Mouse (Mus musculus): ENCODE measurements at regions not wholly inside any gene's neighbourhood (a gene's known extent, or its start where the extent isn't known, plus 50 kb on each side); places are given as distances from the start of the nearest gene placed in this dataset.
A peak's percentile ranks its signal among the peaks of the same experiment; 100 is the strongest.

DNA sequence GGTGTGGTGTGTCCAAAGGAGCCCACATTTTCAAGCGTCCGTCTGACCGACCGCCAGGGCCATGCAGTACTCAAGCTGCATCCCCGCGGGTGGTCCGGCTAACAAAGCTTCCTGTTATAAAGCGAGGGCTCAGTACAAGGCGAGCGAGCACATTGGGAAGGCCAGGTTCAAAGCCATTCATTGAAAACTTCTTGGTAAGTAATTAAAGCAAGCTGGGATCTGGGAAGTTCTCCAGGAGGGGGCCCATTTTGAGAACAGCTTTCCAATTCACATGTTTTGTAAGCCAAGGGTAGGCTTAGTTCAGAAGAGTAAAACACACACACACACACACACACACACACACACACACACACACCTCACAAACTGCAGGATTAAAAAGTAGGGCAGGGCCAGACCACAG is 57.3 kb upstream of the Prep start:
- Histone ChIP-seq H3K27me3 (ENCODE audit: poor library complexity, severe bottlenecking) (peaks cover 86% of the 10 kb centered on the region), H3K27ac (no peak overlapping the region), H3K4me1 (peaks cover 17% of the 10 kb centered on the region), H3K36me3 (replicated peaks) (no peaks in the 10 kb centered on the region), H3K9me3 (no peaks in the 10 kb centered on the region), H3K4me3 (no peak overlapping the region)
- peak; percentile 81 for DNase-seq (ENCODE audit: extremely low spot score, low spot score)
- WGBS: 13% methylated on average over 10 of the region's 10 CpGs

- no peaks in the 10 kb centered on the region for H3K36me3 ChIP-seq (replicated peaks)
- H3K27me3 ChIP-seq (ENCODE audit: poor library complexity, severe bottlenecking): peaks cover 83% of the 10 kb centered on the region
- H3K4me3 ChIP-seq: no peak overlapping the region
- WGBS: 82% methylated on average over 1 of the region's 1 CpGs
- no peaks in the 10 kb centered on the region for H3K9me3 ChIP-seq
- no peak for DNase-seq (ENCODE audit: extremely low spot score, low spot score)
- H3K27ac ChIP-seq: no peak overlapping the region
- H3K4me1 ChIP-seq: peaks cover 17% of the 10 kb centered on the region
Measured at GRCm38 (mm10) chr10:45009235-45009634, 57.8 kb upstream of the Prep start.

GRCm38 (mm10) chr10:45004037-45004653 is 62.9 kb upstream of the Prep start:
- Histone ChIP-seq H3K4me3 (no peak overlapping the region), H3K9me3 (no peaks in the 10 kb centered on the region), H3K27ac (no peak overlapping the region), H3K36me3 (replicated peaks) (no peaks in the 10 kb centered on the region), H3K4me1 (peaks cover 19% of the 10 kb centered on the region), H3K27me3 (ENCODE audit: poor library complexity, severe bottlenecking) (peaks cover 79% of the 10 kb centered on the region)
- 79% methylated on average over 9 of the region's 9 CpGs for WGBS
- no peak for DNase-seq (ENCODE audit: extremely low spot score, low spot score)

- WGBS: 84% methylated on average over 2 of the region's 2 CpGs
- Histone ChIP-seq H3K4me3 (no peak overlapping the region), H3K4me1 (peaks cover 25% of the 10 kb centered on the region), H3K36me3 (replicated peaks) (no peaks in the 10 kb centered on the region), H3K9me3 (no peaks in the 10 kb centered on the region), H3K27ac (no peak overlapping the region), H3K27me3 (ENCODE audit: poor library complexity, severe bottlenecking) (peaks cover 79% of the 10 kb centered on the region)
- DNase-seq (ENCODE audit: extremely low spot score, low spot score): no peak
Measured at GRCm38 (mm10) chr10:45003344-45003681, 63.7 kb upstream of the Prep start.

- H3K4me3 ChIP-seq: no peak overlapping the region
- H3K27me3 ChIP-seq (ENCODE audit: poor library complexity, severe bottlenecking): peaks cover 78% of the 10 kb centered on the region
- H3K9me3 ChIP-seq: no peaks in the 10 kb centered on the region
- WGBS: 77% methylated on average over 8 of the region's 8 CpGs
- no peak overlapping the region for H3K27ac ChIP-seq
- no peak for DNase-seq (ENCODE audit: extremely low spot score, low spot score)
- no peaks in the 10 kb centered on the region for H3K36me3 ChIP-seq (replicated peaks)
- H3K4me1 ChIP-seq: peaks cover 31% of the 10 kb centered on the region
Measured at GRCm38 (mm10) chr10:45002637-45003343, 64.2 kb upstream of the Prep start.

DNA sequence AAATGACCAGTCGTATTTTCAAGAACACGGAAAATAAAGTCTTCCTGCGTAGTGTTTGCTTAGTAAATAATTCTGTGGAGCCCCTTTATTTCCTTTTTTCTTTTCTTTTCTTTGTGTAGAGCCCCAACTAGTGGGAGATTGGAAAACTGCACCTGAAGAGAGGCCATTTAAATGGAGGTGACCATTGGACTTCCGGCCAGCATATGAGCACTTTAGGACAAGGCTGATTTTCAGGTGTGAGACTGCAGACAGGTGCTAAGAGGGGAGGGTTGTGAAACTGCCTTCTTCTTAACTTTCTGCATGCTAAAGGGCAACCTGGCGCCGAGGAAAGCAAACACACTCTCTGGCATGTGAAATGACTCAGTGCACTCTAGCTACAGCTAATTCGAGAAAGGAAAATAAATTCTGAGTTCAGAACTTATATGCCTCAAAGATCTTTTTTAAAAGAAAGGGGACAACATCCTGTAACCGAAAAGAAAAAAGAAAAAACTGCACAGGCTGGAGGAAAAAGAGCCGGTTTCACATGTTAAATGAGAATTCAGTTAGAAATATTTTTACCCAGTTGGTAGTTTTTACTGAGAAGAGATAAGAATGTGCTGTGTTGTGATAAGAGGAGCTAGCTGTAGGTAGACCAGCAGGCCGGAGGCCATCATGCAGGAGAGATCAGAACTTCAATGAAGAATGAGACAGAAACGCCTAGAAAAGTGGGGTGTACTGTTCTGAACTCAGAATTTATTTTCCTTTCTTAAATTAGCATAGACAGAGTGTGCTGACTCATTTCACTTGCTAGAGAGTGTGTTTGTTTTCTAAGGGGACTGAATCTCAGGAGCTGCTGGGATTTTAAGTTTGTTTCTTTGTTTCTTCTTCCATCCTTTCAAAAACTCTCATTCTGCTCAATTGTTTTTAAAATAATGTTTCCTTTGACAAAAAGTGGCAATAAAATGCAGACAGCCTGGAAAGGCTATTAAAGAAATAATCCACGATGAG is 65.8 kb upstream of the Prep start:
- WGBS: 53% methylated on average over 12 of the region's 12 CpGs
- H3K27me3 ChIP-seq (ENCODE audit: poor library complexity, severe bottlenecking): peaks cover 73% of the 10 kb centered on the region
- peak overlapping the region; percentile 80 for H3K27ac ChIP-seq
- H3K4me1 ChIP-seq: peaks cover 40% of the 10 kb centered on the region
- no peaks in the 10 kb centered on the region for H3K36me3 ChIP-seq (replicated peaks)
- no peaks in the 10 kb centered on the region for H3K9me3 ChIP-seq
- DNase-seq (ENCODE audit: extremely low spot score, low spot score): peak; percentile 38
- peak overlapping the region; percentile 46 for H3K4me3 ChIP-seq

GRCm38 (mm10) chr10:45000027-45000840 is 66.8 kb upstream of the Prep start:
- H3K36me3 ChIP-seq (replicated peaks): no peaks in the 10 kb centered on the region
- peak; percentile 34 for DNase-seq (ENCODE audit: extremely low spot score, low spot score)
- H3K27ac ChIP-seq: peak overlapping the region; percentile 80
- 20% methylated on average over 18 of the region's 18 CpGs for WGBS
- H3K27me3 ChIP-seq (ENCODE audit: poor library complexity, severe bottlenecking): peaks cover 72% of the 10 kb centered on the region
- no peaks in the 10 kb centered on the region for H3K9me3 ChIP-seq
- peaks cover 47% of the 10 kb centered on the region for H3K4me1 ChIP-seq
- H3K4me3 ChIP-seq: peak overlapping the region; percentile 46

DNA sequence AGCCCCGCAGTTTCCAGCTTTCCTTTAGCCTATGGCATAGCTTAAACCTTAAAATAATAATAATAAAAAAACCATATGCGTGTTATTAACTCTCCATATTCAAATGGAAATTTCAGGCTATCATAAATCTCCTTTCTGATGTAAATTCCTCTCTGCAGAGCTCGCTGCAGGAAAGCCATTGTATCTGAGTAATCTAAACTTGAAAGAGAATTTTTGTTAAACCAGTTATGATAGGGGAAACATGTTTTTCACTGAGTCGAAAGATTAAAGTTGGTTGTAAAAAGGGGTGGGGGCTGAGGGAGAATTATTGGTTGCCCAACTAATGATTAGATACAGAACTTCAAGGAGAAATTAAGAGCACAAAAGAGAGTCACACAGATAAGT is 69.1 kb upstream of the Prep start:
- no peak for DNase-seq (ENCODE audit: extremely low spot score, low spot score)
- Histone ChIP-seq H3K4me3 (peak overlapping the region; percentile 41), H3K27ac (peak overlapping the region; percentile 80), H3K36me3 (replicated peaks) (no peaks in the 10 kb centered on the region), H3K4me1 (peaks cover 60% of the 10 kb centered on the region), H3K9me3 (no peaks in the 10 kb centered on the region), H3K27me3 (ENCODE audit: poor library complexity, severe bottlenecking) (peaks cover 74% of the 10 kb centered on the region)
- WGBS: 9% methylated on average over 4 of the region's 4 CpGs

DNA sequence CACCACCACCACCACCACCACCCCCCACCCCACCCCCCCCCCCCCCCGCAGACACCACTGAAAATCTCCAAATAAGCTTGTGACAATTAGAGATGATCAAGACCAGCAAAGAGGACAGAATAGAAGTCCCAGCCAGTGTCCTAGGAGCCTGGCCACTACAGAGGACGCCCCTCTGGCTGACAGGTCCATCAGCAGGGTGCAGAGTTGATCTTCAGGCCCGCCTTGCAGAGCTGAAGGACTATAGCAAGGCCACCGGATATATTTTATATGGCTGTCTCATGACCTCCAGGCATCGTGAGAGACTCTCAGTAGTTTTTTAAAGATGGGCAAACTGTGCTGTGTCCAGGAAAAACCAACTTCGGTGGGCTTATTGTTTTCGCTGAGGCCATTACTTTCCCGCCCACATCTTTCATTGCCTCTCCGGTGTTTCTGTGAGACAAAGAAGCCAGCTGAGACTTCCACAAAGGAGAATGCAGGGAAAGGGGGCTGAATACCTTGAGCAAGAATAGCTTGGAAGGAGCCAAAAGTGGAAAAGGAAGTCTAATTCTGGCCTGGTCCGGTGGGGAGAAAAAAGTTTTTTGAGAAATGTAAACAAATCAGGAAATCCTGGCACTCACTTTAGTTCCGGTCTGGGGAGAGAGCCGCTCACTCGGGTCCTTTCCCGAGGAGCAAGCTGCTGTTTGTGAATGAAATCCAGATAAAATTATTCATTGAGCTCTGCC is 69.7 kb upstream of the Prep start:
- H3K27ac ChIP-seq: peak overlapping the region; percentile 80

GRCm38 (mm10) chr10:44995756-44996155 is 71.2 kb upstream of the Prep start:
- Histone ChIP-seq H3K27ac (no peak overlapping the region), H3K27me3 (ENCODE audit: poor library complexity, severe bottlenecking) (peaks cover 57% of the 10 kb centered on the region), H3K4me1 (peaks cover 60% of the 10 kb centered on the region), H3K4me3 (no peak overlapping the region), H3K36me3 (replicated peaks) (no peaks in the 10 kb centered on the region), H3K9me3 (no peaks in the 10 kb centered on the region)
- no peak for DNase-seq (ENCODE audit: extremely low spot score, low spot score)
- 68% methylated on average over 6 of the region's 6 CpGs for WGBS

More for the DNA sequence above, 69.7 kb upstream of the Prep start:
- peak overlapping the region; percentile 41 for H3K4me3 ChIP-seq
- DNase-seq (ENCODE audit: extremely low spot score, low spot score): peak; percentile 45
- no peaks in the 10 kb centered on the region for H3K36me3 ChIP-seq (replicated peaks)
- no peaks in the 10 kb centered on the region for H3K9me3 ChIP-seq
- peaks cover 68% of the 10 kb centered on the region for H3K27me3 ChIP-seq (ENCODE audit: poor library complexity, severe bottlenecking)
- WGBS: 3% methylated on average over 14 of the region's 14 CpGs
- H3K4me1 ChIP-seq: peaks cover 60% of the 10 kb centered on the region

- H3K27me3 ChIP-seq (ENCODE audit: poor library complexity, severe bottlenecking): peaks cover 51% of the 10 kb centered on the region
- no peaks in the 10 kb centered on the region for H3K36me3 ChIP-seq (replicated peaks)
- H3K9me3 ChIP-seq: no peaks in the 10 kb centered on the region
- no peak overlapping the region for H3K4me3 ChIP-seq
- H3K27ac ChIP-seq: no peak overlapping the region
- WGBS: 76% methylated on average over 17 of the region's 17 CpGs
- no peak for DNase-seq (ENCODE audit: extremely low spot score, low spot score)
- H3K4me1 ChIP-seq: peaks cover 49% of the 10 kb centered on the region
Measured at GRCm38 (mm10) chr10:44994385-44995281, 72.4 kb upstream of the Prep start.
